Mouse (Mus musculus): ENCODE measurements around the gene Nfatc3.

- TF ChIP-seq ZC3H11A (IDR thresholded peaks at IDR 0.05; ENCODE audit: borderline replicate concordance, low read depth, low read length) (no peak), HCFC1 (IDR thresholded peaks at IDR 0.05; ENCODE audit: borderline replicate concordance, insufficient read depth, low read length) (no peak), MAFK (IDR thresholded peaks at IDR 0.05; ENCODE audit: insufficient read depth, low read depth, low read length) (no peak), ZNF384 (IDR thresholded peaks at IDR 0.05; ENCODE audit: low read depth, low read length) (no peak), CHD2 (IDR thresholded peaks at IDR 0.05; ENCODE audit: low read depth, low read length) (no peak)
These were observed 70.7 kb downstream of the Nfatc3 start for GRCm38 (mm10) chr8:106129232-106129930.
